Mouse (Mus musculus): ENCODE measurements at regions not wholly inside any gene's neighbourhood (a gene's known extent, or its start where the extent isn't known, plus 50 kb on each side); places are given as distances from the start of the nearest gene placed in this dataset.

GRCm38 (mm10) chr15:97487425-97487824 lies 218.2 kb downstream of the Rpap3 start:
- DNase-seq (ENCODE audit: low spot score) (no peak), ATAC-seq (ENCODE audit: low read depth) (no peak)
- Histone ChIP-seq H3K4me3 (ENCODE audit: low read depth, low read length) (no peak overlapping the region), H3K27me3 (replicated peaks; ENCODE audit: control insufficient read depth, insufficient read depth, low read length) (no peaks in the 10 kb centered on the region), H3K27ac (replicated peaks; ENCODE audit: low read depth, low read length) (no peak overlapping the region), H3K9ac (ENCODE audit: low read depth, low read length) (no peak overlapping the region), H3K4me2 (ENCODE audit: low read depth, low read length) (no peak overlapping the region), H3K36me3 (ENCODE audit: control insufficient read depth, insufficient read depth, low read length) (no peaks in the 10 kb centered on the region), H3K9me3 (ENCODE audit: control insufficient read depth, low read length) (0 out of 2 replicates have a peak, but pooled peaks cover 4% of the 10 kb centered on the region), H3K4me1 (ENCODE audit: control insufficient read depth, insufficient read depth, low read length) (no peaks in the 10 kb centered on the region)
- WGBS = 97% methylated on average over 2 of the region's 2 CpGs

GRCm38 (mm10) chr15:97471986-97472779 lies 225.1 kb upstream of the Amigo2 start:
- WGBS = 81% methylated on average over 15 of the region's 15 CpGs
- no peak overlapping the region for H3K9ac ChIP-seq (ENCODE audit: low read depth, low read length)
- H3K4me2 ChIP-seq (ENCODE audit: low read depth, low read length) = no peak overlapping the region
- H3K4me3 ChIP-seq (ENCODE audit: low read depth, low read length) = no peak overlapping the region
- H3K4me1 ChIP-seq (ENCODE audit: control insufficient read depth, insufficient read depth, low read length) = no peaks in the 10 kb centered on the region
- H3K27ac ChIP-seq (replicated peaks; ENCODE audit: low read depth, low read length) = no peak overlapping the region
- ATAC-seq (ENCODE audit: low read depth) = peak; percentile 44; the same call in 1 of the 2 replicates
- no peaks in the 10 kb centered on the region for H3K27me3 ChIP-seq (replicated peaks; ENCODE audit: control insufficient read depth, insufficient read depth, low read length)
- peak; percentile 28 for DNase-seq (ENCODE audit: low spot score)
- no peaks in the 10 kb centered on the region for H3K9me3 ChIP-seq (ENCODE audit: control insufficient read depth, low read length)
- H3K36me3 ChIP-seq (ENCODE audit: control insufficient read depth, insufficient read depth, low read length) = no peaks in the 10 kb centered on the region

- 78% methylated on average over 4 of the region's 4 CpGs for WGBS
- H3K9ac ChIP-seq (ENCODE audit: low read depth, low read length) = no peak overlapping the region
- H3K27me3 ChIP-seq (replicated peaks; ENCODE audit: control insufficient read depth, insufficient read depth, low read length) = no peaks in the 10 kb centered on the region
- H3K36me3 ChIP-seq (ENCODE audit: control insufficient read depth, insufficient read depth, low read length) = no peaks in the 10 kb centered on the region
- H3K4me2 ChIP-seq (ENCODE audit: low read depth, low read length) = no peak overlapping the region
- no peak overlapping the region for H3K27ac ChIP-seq (replicated peaks; ENCODE audit: low read depth, low read length)
- DNase-seq (ENCODE audit: low spot score) = no peak
- ATAC-seq (ENCODE audit: low read depth) = no peak
- no peaks in the 10 kb centered on the region for H3K4me1 ChIP-seq (ENCODE audit: control insufficient read depth, insufficient read depth, low read length)
- no peak overlapping the region for H3K4me3 ChIP-seq (ENCODE audit: low read depth, low read length)
- H3K9me3 ChIP-seq (ENCODE audit: control insufficient read depth, low read length) = no peaks in the 10 kb centered on the region
These were observed 224.4 kb upstream of the Amigo2 start for GRCm38 (mm10) chr15:97471476-97471875.

GRCm38 (mm10) chr15:97469684-97470344 lies 222.7 kb upstream of the Amigo2 start:
- Histone ChIP-seq H3K27ac (replicated peaks; ENCODE audit: low read depth, low read length) (no peak overlapping the region), H3K4me3 (ENCODE audit: low read depth, low read length) (no peak overlapping the region), H3K27me3 (replicated peaks; ENCODE audit: control insufficient read depth, insufficient read depth, low read length) (no peaks in the 10 kb centered on the region), H3K9me3 (ENCODE audit: control insufficient read depth, low read length) (no peaks in the 10 kb centered on the region), H3K4me2 (ENCODE audit: low read depth, low read length) (no peak overlapping the region), H3K36me3 (ENCODE audit: control insufficient read depth, insufficient read depth, low read length) (no peaks in the 10 kb centered on the region), H3K9ac (ENCODE audit: low read depth, low read length) (no peak overlapping the region), H3K4me1 (ENCODE audit: control insufficient read depth, insufficient read depth, low read length) (no peaks in the 10 kb centered on the region)
- ATAC-seq (ENCODE audit: low read depth) (no peak), DNase-seq (ENCODE audit: low spot score) (no peak)
- WGBS = 80% methylated on average over 19 of the region's 19 CpGs

- Histone ChIP-seq H3K36me3 (ENCODE audit: control insufficient read depth, insufficient read depth, low read length) (no peaks in the 10 kb centered on the region), H3K27me3 (replicated peaks; ENCODE audit: control insufficient read depth, insufficient read depth, low read length) (no peaks in the 10 kb centered on the region), H3K4me3 (ENCODE audit: low read depth, low read length) (no peak overlapping the region), H3K27ac (replicated peaks; ENCODE audit: low read depth, low read length) (no peak overlapping the region), H3K9ac (ENCODE audit: low read depth, low read length) (no peak overlapping the region), H3K9me3 (ENCODE audit: control insufficient read depth, low read length) (no peaks in the 10 kb centered on the region), H3K4me1 (ENCODE audit: control insufficient read depth, insufficient read depth, low read length) (no peaks in the 10 kb centered on the region), H3K4me2 (ENCODE audit: low read depth, low read length) (no peak overlapping the region)
- 78% methylated on average over 23 of the region's 23 CpGs for WGBS
- ATAC-seq (ENCODE audit: low read depth) = no peak
- DNase-seq (ENCODE audit: low spot score) = no peak
These were observed 221.9 kb upstream of the Amigo2 start for GRCm38 (mm10) chr15:97468732-97469683.

GRCm38 (mm10) chr15:97467781-97468485 lies 220.8 kb upstream of the Amigo2 start:
- Histone ChIP-seq H3K9ac (ENCODE audit: low read depth, low read length) (no peak overlapping the region), H3K4me2 (ENCODE audit: low read depth, low read length) (no peak overlapping the region), H3K4me3 (ENCODE audit: low read depth, low read length) (no peak overlapping the region), H3K27ac (replicated peaks; ENCODE audit: low read depth, low read length) (no peak overlapping the region), H3K27me3 (replicated peaks; ENCODE audit: control insufficient read depth, insufficient read depth, low read length) (no peaks in the 10 kb centered on the region), H3K9me3 (ENCODE audit: control insufficient read depth, low read length) (no peaks in the 10 kb centered on the region), H3K4me1 (ENCODE audit: control insufficient read depth, insufficient read depth, low read length) (no peaks in the 10 kb centered on the region), H3K36me3 (ENCODE audit: control insufficient read depth, insufficient read depth, low read length) (no peaks in the 10 kb centered on the region)
- DNase-seq (ENCODE audit: low spot score) = no peak
- 76% methylated on average over 18 of the region's 18 CpGs for WGBS
- no peak for ATAC-seq (ENCODE audit: low read depth)

GRCm38 (mm10) chr15:97466906-97467465 lies 219.9 kb upstream of the Amigo2 start:
- 73% methylated on average over 10 of the region's 10 CpGs for WGBS
- ATAC-seq (ENCODE audit: low read depth) = no peak
- H3K4me3 ChIP-seq (ENCODE audit: low read depth, low read length) = no peak overlapping the region

GRCm38 (mm10) chr15:97466110-97466509 lies 219.0 kb upstream of the Amigo2 start:
- no peaks in the 10 kb centered on the region for H3K9me3 ChIP-seq (ENCODE audit: control insufficient read depth, low read length)
- no peaks in the 10 kb centered on the region for H3K36me3 ChIP-seq (ENCODE audit: control insufficient read depth, insufficient read depth, low read length)
- no peak overlapping the region for H3K4me2 ChIP-seq (ENCODE audit: low read depth, low read length)
- no peak overlapping the region for H3K27ac ChIP-seq (replicated peaks; ENCODE audit: low read depth, low read length)
- DNase-seq (ENCODE audit: low spot score) = no peak
- H3K4me1 ChIP-seq (ENCODE audit: control insufficient read depth, insufficient read depth, low read length) = no peaks in the 10 kb centered on the region
- 65% methylated on average over 3 of the region's 3 CpGs for WGBS
- no peak for ATAC-seq (ENCODE audit: low read depth)
- no peak overlapping the region for H3K9ac ChIP-seq (ENCODE audit: low read depth, low read length)
- no peak overlapping the region for H3K4me3 ChIP-seq (ENCODE audit: low read depth, low read length)
- no peaks in the 10 kb centered on the region for H3K27me3 ChIP-seq (replicated peaks; ENCODE audit: control insufficient read depth, insufficient read depth, low read length)

More at GRCm38 (mm10) chr15:97466906-97467465, 219.9 kb upstream of the Amigo2 start:
- Histone ChIP-seq H3K9ac (ENCODE audit: low read depth, low read length) (no peak overlapping the region), H3K27me3 (replicated peaks; ENCODE audit: control insufficient read depth, insufficient read depth, low read length) (no peaks in the 10 kb centered on the region), H3K4me1 (ENCODE audit: control insufficient read depth, insufficient read depth, low read length) (no peaks in the 10 kb centered on the region), H3K27ac (replicated peaks; ENCODE audit: low read depth, low read length) (no peak overlapping the region), H3K36me3 (ENCODE audit: control insufficient read depth, insufficient read depth, low read length) (no peaks in the 10 kb centered on the region), H3K9me3 (ENCODE audit: control insufficient read depth, low read length) (no peaks in the 10 kb centered on the region), H3K4me2 (ENCODE audit: low read depth, low read length) (no peak overlapping the region)
- DNase-seq (ENCODE audit: low spot score) = no peak
